Mouse (Mus musculus) hindbrain, embryonic 10.5 days (tissue): ENCODE measurements around the gene Nrm. TPM values are rescaled to one million over a fixed set of nuclear protein-coding genes. Genes with fewer than 3 reads are reported as not detected.
A peak's percentile ranks its signal among the peaks of the same experiment; 100 is the strongest.

Source experiments
- DNase-seq: peaks from one replicate; pipeline ENCODE4 v3.0.0-alpha.2; 2017; ENCODE audit warnings: low spot score
- H3K27ac ChIP-seq: fragments of 300-500 bp; sonication (generic); 2 replicates; pipeline ENCODE4 v1.5.1; 2016; ENCODE audit warnings: mild to moderate bottlenecking, moderate library complexity
- H3K27me3 ChIP-seq: fragments of 300-500 bp; sonication (generic); 2 replicates; pipeline ENCODE4 v1.6.1; 2016; ENCODE audit warnings: mild to moderate bottlenecking; ENCODE audit not compliant: poor library complexity, insufficient read depth, severe bottlenecking
- H3K36me3 ChIP-seq: fragments of 300-500 bp; sonication (generic); 2 replicates; pipeline ENCODE4 v1.6.1; 2016; ENCODE audit warnings: mild to moderate bottlenecking, moderate library complexity
- H3K4me1 ChIP-seq: fragments of 300-500 bp; sonication (generic); replicated peaks from 2 replicates; pipeline ENCODE4 v1.6.1; 2016; ENCODE audit warnings: mild to moderate bottlenecking
- H3K4me3 ChIP-seq: fragments of 300-500 bp; sonication (generic); 2 replicates; pipeline ENCODE4 v1.5.1; 2016; ENCODE audit warnings: mild to moderate bottlenecking, moderate library complexity
- H3K9me3 ChIP-seq: fragments of 300-500 bp; sonication (generic); 2 replicates; pipeline ENCODE4 v1.6.1; 2016; ENCODE audit warnings: mild to moderate bottlenecking, moderate library complexity
- WGBS: fragments of 180-500 bp; shearing (Covaris S2); methylation state at CpG from one replicate; pipeline ENCODE4 v1.1.7; 2016; 5-methylcytosine and 5-hydroxymethylcytosine counted together
- polyA plus RNA-seq: library from polyadenylated mRNA; unstranded; fragments of >200 nt; fragmentation: Nextera tagmentation; extraction: Ambion mirVana; gene quantifications from 2 replicates; pipeline ENCODE4 v1.2.1, GENCODE M21; 2016

Nrm gene
- polyA plus RNA-seq, 1 experiment from 2014 or later = 70.1 TPM

DNA sequence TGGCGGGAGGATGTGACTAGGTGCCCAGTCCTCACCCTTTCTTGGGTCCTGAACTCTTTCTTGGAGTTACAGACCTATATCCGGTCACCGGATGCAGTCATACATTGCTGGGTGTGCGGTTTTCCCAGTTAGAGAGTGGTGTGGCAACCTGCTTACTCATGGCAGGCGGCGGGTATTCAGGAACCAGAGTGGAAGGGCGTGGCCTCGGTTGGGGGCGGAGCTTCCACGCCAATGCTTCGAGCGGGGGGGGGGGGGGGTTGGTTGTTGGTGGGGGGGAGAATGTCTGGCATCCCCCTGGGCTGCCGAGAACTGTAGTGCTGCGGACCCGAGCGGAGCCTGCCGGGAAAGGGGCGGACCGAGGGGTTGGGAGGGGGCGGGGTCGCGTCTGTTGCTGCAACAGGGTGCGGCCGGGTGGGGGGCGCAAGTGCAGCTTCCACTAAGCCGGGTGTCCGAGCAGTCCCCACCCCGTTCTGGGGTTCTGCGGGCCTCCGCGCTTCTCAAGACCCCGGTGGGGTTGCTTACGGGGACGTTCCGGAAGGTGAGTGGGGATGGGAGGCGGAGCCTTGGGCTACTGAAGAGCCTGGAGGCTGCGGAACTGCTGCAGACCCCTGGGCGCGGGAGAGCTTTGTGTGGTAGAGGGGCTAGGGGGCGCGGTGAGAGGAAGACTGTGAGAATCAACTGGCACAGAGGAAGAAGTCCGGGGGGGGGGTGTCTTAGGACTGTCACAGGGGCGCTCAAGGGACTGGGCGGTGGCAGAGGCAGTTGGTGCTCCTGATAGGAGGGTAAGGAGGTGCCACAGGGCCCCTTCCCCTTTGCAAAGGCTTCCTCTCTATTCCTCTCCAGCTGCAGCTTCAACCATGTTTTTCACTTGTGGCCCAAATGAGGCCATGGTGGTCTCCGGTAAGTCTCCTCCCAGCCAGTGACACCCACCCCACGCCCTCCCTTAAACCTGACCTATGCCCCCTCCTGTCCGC lies 37.9 kb upstream of the Nrm start, which contains the start of gene Flot1:
Flot1 (plus strand) TSS at position 267 of the 974 bp plus-strand sequence.
- peak within 1 kb of the TSS; percentile 77 for H3K4me3 ChIP-seq
- H3K9me3 ChIP-seq = no peaks in the 10 kb centered on the region
- H3K36me3 ChIP-seq = peaks cover 37% of the 10 kb centered on the region
- peaks cover 33% of the 10 kb centered on the region; the same call in 1 of the 2 replicates for H3K27me3 ChIP-seq
- H3K27ac ChIP-seq = peak within 1 kb of the TSS; percentile 95
- DNase-seq = peak; percentile 90
- WGBS = under 1% methylated on average over 47 of the region's 47 CpGs
- H3K4me1 ChIP-seq = peaks cover 38% of the 10 kb centered on the region

- H3K27me3 ChIP-seq = peaks cover 29% of the 10 kb centered on the region; the same call in 1 of the 2 replicates
- peaks cover 42% of the 10 kb centered on the region for H3K36me3 ChIP-seq
- no peaks in the 10 kb centered on the region for H3K9me3 ChIP-seq
- peaks cover 38% of the 10 kb centered on the region for H3K4me1 ChIP-seq
- peak; percentile 37 for DNase-seq
- no peak overlapping the region for H3K27ac ChIP-seq
- 58% methylated on average over 7 of the region's 7 CpGs for WGBS
- peak overlapping the region; percentile 77; the same call in 1 of the 2 replicates for H3K4me3 ChIP-seq
These were observed 36.7 kb upstream of the Nrm start for GRCm38 (mm10) chr17:35824402-35824801.

GRCm38 (mm10) chr17:35825109-35825850 lies 35.8 kb upstream of the Nrm start:
- Histone ChIP-seq H3K27ac (no peak overlapping the region), H3K27me3 (peaks cover 20% of the 10 kb centered on the region; the same call in 1 of the 2 replicates), H3K4me1 (peaks cover 47% of the 10 kb centered on the region), H3K36me3 (peaks cover 51% of the 10 kb centered on the region), H3K9me3 (no peaks in the 10 kb centered on the region), H3K4me3 (no peak overlapping the region)
- WGBS = 95% methylated on average over 13 of the region's 13 CpGs
- DNase-seq = no peak

GRCm38 (mm10) chr17:35829737-35830136 lies 31.4 kb upstream of the Nrm start:
- 8% methylated on average over 21 of the region's 21 CpGs for WGBS
- H3K36me3 ChIP-seq = peaks cover 92% of the 10 kb centered on the region
- H3K4me1 ChIP-seq = peaks cover 24% of the 10 kb centered on the region
- H3K9me3 ChIP-seq = no peaks in the 10 kb centered on the region
- H3K27ac ChIP-seq = no peak overlapping the region
- peak; percentile 83 for DNase-seq
- peak overlapping the region; percentile 18; the same call in 1 of the 2 replicates for H3K4me3 ChIP-seq
- H3K27me3 ChIP-seq = no peaks in the 10 kb centered on the region

GRCm38 (mm10) chr17:35832400-35833238 lies 28.5 kb upstream of the Nrm start:
- DNase-seq = peak; percentile 29
- H3K4me1 ChIP-seq = peaks cover 42% of the 10 kb centered on the region
- no peak overlapping the region for H3K27ac ChIP-seq
- peaks cover 88% of the 10 kb centered on the region for H3K36me3 ChIP-seq
- H3K9me3 ChIP-seq = no peaks in the 10 kb centered on the region
- 70% methylated on average over 8 of the region's 8 CpGs for WGBS
- no peaks in the 10 kb centered on the region for H3K27me3 ChIP-seq
- no peak overlapping the region for H3K4me3 ChIP-seq

DNA sequence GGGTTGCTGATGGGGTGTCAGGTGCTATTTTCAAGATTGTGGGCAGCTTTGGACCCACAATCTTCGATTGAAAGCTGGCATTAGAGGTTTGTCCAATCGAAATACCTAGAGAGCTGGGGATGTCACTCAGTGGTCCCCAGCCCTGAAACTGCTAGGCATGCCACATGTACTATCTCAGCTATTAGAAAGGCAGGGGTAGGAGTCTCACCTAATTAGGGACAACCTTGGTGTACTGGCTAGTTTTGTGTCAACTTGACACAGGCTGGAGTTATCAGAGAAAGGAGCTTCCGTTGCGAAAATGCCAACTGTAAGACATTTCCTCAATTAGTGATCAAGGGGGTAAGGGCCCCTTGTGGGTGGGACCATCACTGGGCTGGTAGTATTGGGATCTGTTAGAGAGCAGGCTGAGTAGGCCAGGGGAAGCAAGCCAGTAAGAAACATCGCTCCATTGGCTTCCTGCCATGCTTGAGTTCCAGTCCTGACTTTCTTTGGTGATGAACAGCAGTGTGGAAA lies 27.8 kb upstream of the Nrm start:
- Histone ChIP-seq H3K27me3 (no peaks in the 10 kb centered on the region), H3K4me3 (peak overlapping the region; percentile 90; the same call in 1 of the 2 replicates), H3K9me3 (no peaks in the 10 kb centered on the region), H3K36me3 (peaks cover 81% of the 10 kb centered on the region), H3K4me1 (peaks cover 42% of the 10 kb centered on the region), H3K27ac (no peak overlapping the region)
- DNase-seq = peak; percentile 39
- 28% methylated on average over 5 of the region's 5 CpGs for WGBS

DNA sequence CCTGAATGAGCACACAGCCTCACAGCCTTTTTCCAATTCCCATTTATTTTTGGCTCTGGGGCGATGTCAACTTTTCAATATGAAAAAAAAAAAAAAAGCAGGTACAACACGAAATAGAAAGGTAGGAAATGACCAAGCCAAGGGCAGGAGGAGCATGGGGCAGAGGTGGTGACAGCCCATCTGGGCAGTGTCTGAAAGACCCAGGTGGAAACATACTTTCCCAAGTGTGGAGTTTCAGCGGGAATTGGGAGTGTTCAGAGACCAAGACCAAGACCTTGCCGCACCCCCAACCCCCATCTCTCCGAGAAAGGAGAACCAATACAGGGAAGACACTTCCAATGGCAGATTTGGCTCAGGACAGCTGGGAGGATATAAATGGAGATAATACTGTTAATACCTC lies 27.2 kb upstream of the Nrm start:
- Histone ChIP-seq H3K36me3 (peaks cover 78% of the 10 kb centered on the region), H3K27ac (no peak overlapping the region), H3K9me3 (no peaks in the 10 kb centered on the region), H3K4me1 (peaks cover 46% of the 10 kb centered on the region), H3K4me3 (peak overlapping the region; percentile 90), H3K27me3 (no peaks in the 10 kb centered on the region)
- DNase-seq = no peak
- WGBS = 66% methylated on average over 5 of the region's 5 CpGs

GRCm38 (mm10) chr17:35834696-35835422 lies 26.3 kb upstream of the Nrm start:
- H3K9me3 ChIP-seq = no peaks in the 10 kb centered on the region
- WGBS = 83% methylated on average over 26 of the region's 26 CpGs
- peaks cover 51% of the 10 kb centered on the region for H3K4me1 ChIP-seq
- peak overlapping the region; percentile 90 for H3K4me3 ChIP-seq
- no peak for DNase-seq
- H3K27me3 ChIP-seq = no peaks in the 10 kb centered on the region
- H3K27ac ChIP-seq = 0 out of 2 replicates have a peak overlapping the region, but pooled peaks have one; percentile 3
- H3K36me3 ChIP-seq = peaks cover 72% of the 10 kb centered on the region

- H3K27ac ChIP-seq = peak overlapping the region; percentile 3; the same call in 1 of the 2 replicates
- DNase-seq = no peak
- peaks cover 65% of the 10 kb centered on the region for H3K36me3 ChIP-seq
- peak overlapping the region; percentile 90 for H3K4me3 ChIP-seq
- no peaks in the 10 kb centered on the region for H3K27me3 ChIP-seq
- no peaks in the 10 kb centered on the region for H3K9me3 ChIP-seq
- WGBS = 85% methylated on average over 26 of the region's 26 CpGs
- peaks cover 46% of the 10 kb centered on the region for H3K4me1 ChIP-seq
These were observed 25.5 kb upstream of the Nrm start for GRCm38 (mm10) chr17:35835424-35836140.

DNA sequence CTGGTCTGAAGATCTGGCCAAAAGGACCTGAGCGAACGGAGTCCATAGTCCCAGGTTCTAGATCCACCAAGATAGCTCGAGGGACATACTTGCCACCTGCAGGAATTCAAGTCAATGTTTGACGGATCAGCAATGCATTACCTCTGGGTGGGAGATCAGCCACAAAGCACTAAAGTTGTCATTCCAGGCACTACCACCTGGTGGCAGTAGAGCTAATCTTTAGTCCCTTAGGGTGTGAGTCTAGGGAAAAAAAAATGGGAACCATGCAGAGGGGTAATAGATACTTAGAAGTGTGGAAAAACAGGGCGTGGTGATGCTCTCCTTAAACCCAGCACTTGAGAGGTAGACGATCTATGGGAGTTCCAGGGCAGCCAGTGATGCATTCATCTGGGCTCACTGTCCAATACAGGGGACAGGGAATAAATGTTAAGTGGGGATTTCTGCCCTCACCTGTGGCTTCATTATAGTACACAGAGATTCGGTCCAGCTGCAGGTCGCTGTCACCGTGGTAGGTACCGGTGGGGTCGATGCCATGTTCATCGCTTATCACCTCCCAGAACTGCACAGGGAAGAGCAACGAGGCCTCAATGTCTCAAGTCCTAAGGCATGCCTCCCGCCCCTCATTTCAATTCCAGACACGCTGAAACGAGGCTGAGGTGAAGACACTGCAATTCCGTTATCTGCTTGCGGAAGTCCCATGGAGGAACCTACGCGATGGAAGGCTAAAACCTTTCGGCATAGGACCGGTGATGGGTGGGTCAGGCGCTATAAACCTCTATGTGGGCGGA lies 24.7 kb upstream of the Nrm start:
- peak; percentile 75 for DNase-seq
- no peaks in the 10 kb centered on the region for H3K27me3 ChIP-seq
- WGBS = 11% methylated on average over 24 of the region's 24 CpGs
- peak overlapping the region; percentile 99 for H3K27ac ChIP-seq
- peak overlapping the region; percentile 90 for H3K4me3 ChIP-seq
- no peaks in the 10 kb centered on the region for H3K9me3 ChIP-seq
- peaks cover 41% of the 10 kb centered on the region for H3K4me1 ChIP-seq
- H3K36me3 ChIP-seq = peaks cover 57% of the 10 kb centered on the region
